Mouse (Mus musculus): ENCODE results near the gene Vapa.
"Not testable (repeated sequence)": the region's sequence is repeated elsewhere in the genome, so short reads cannot be mapped to it uniquely, and the experiment has no call there.

Vapa gene

DNA sequence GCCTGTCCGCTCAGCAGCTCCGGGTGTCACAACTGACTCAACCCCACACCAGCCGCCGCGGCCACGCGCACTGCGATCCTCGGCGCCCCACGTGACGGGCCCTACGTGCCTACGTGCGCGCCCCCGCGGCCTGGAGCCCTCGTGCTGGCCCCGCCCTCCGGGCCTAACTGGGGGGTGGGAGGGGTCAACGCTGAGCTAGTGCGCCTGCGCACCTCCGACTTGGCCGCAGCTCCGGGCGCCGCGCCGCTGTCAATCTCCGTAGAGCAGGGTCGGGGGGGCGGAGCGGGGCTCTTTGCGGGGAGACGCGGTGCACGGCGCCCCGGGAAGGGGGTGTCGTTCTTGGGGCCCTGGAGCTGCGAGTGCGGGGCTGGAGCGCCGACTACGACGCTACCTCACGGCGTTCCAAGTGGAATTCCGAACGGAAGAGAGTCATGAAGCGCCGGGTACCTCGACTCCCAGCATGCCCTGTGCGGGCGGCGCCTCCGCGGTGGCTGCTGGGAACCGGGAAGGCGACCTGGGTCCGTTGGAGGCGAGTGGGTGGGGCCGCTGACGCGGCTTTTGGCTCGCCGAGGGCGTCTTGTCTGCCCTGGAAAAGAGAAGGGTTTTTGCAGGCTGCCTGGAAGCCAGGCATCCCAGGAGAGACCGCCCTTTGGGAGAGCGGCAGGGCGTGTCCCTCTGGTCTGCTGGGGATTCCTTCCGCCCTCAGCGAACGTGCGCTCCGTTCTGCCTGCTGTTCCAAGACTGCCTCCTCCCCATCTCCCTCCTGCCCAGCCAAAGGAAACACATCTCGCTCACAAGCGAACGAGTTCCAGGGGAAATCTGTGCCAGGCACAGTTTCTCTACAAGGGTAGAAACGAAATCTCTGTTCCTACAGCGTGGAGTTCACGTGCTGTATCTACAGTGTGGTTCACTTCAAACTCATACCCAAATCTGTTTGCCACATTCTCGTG is at the start of gene Vapa:
Vapa (minus strand) TSS at position 93 of the 950 bp plus-strand sequence.
- DNase-seq (ENCODE audit: low spot score in 2 of 2): peak; percentile 96 to 97

DNA sequence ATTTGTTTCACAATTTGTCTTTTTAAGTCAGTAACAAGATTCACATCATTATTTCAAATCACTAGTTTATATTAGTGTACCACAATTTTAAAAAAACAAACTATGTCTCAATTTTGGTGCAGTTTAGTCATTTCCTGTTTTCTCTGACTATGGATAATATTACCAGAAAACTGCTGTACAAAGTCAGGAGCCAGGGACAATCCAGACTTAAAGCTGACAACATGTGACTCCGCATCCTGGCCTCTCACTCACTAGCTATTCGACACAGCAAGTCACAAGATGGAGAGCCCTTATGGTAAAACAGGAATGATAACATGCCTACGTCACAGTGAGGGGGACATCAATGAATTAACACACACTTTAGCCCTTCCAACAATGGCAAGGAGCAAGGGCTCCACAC is 49.3 kb upstream of the Vapa start:
- DNase-seq (ENCODE audit: low spot score in 2 of 2): no peak

DNA sequence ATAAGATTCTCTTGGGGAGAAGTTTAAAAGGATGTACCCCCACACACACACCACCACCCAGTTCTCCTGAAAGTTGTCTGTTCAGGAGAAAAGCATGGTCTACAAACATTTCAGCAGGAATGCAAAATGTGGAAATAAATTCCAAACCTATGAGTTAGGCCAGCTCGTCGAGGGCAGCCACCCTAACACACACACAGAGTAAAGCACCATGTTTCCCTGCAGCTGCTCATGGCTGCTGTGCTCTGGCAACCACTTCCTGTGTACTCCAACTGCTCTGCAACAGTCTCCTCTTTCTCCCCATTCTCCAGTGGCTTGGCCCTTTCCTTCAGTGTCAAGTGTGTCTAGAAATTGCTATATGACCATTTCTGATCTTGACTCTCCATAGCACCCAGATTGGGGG is 45.1 kb upstream of the Vapa start:
- no peak for DNase-seq (ENCODE audit: low spot score in 2 of 2)

DNA sequence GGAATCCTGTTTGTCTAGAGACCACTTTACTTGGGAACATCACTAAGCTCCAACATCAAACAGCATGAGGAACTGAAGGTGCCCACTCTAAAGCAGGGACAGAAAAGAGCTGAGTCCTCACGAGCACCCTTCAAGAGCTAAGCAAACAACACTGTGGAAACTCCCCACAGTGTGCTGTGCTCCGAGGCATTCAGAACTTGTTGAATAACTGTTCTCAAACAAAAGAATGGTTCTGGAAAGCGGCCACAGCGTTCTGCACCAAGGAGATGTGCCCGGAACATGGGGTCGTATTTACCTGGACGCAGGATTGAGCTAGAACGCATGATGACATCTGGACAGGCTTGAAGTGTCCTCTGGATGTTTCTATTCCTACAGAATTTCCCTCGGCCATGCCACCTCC is 44.6 kb upstream of the Vapa start:
- no peak for DNase-seq (ENCODE audit: low spot score in 2 of 2)

DNA sequence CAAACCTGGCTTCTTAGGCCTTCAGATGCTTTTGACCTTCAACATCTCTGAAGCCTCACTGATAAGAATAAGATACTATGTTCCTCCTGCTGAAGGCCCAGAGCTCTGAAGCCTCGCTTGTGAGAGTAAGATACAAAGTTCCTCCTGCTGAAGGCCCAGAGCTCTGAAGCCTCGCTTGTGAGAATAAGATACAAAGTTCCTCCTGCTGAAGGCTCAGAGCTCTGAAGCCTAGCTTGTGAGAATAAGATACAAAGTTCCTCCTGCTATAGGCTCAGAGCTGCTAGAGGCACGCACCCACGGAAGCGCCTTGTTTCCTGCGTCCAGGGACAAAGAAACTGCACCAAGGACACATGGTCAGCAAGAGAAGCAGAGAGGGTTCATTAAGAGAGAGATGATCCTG is 43.4 kb upstream of the Vapa start:
- no peak for DNase-seq (ENCODE audit: low spot score in 2 of 2)

DNA sequence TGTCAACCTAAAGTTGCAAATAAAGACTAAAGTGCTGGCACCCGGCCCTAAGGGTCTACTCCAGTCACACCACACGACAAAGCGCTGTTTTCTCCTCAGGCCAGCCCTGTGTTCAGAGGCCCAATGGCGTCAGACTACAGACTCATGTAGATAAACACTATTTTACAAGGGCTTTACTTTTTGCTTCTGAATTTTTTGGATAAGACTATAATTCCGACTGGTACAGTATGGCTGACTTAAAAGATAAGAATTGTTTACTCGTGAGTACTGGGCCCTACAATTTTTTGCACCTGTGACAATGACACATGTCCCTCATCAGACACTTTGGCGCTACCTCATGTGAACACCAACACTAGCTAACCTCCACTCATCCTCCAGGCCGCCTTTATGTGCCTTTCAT is 42.7 kb upstream of the Vapa start:
- no peak for DNase-seq (ENCODE audit: low spot score in 2 of 2)

DNA sequence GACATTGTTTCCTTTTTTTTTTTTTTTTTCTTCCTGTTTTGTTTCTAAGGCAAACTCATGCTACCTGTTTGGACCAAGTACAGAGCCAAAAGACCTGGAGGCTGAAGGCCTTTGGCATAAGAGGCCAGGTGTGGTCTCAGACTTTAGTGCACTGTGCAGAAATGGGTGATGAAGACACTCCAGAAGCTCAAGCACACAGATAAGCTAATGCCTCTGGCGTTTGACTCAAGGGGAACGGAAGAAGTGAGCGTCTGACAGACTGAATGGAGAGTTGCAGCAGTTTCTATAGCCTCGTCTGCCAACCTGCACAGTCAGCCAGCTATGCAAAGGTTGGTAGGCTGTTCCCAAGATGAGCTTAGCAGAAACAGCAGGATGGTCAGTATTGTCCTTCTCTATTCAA is 42.3 kb upstream of the Vapa start:
- no peak for DNase-seq (ENCODE audit: low spot score in 2 of 2)

DNA sequence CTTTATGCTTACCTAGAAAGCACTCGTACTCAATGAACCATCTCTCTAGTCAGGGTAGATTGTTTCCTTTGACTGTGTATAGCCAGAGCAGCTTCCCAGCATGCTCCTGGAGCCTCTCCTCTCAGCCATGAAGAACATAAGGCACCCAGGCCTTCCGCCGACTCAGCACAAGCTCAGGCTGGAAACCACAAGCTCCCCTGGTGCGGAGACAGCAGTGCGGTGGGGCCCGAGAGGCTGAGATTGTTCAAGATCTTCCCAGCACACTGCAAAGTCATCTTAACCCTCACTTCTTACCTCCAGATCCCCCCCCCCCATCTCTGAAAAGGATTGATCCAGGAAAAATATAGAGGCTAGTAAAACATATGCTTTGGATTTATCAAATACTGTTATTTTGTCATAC is 37.2 kb upstream of the Vapa start:
- DNase-seq (ENCODE audit: low spot score in 2 of 2): no peak

DNA sequence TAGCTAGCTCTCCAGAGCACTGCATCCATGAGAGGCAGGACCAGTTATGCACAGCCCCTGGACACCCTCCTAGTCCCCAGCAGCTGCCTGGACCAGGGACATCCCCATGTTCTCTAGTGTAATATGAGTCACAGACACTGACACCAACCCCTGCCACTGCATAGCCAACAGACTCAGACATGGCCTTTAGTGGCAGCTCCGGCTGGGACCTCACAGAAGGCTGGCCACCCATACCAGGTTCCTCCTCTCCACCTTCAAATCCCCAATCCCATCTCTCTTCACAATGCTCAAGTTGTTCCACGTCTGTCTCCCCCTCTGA is 35.8 kb upstream of the Vapa start:
- DNase-seq (ENCODE audit: low spot score in 2 of 2): no peak

DNA sequence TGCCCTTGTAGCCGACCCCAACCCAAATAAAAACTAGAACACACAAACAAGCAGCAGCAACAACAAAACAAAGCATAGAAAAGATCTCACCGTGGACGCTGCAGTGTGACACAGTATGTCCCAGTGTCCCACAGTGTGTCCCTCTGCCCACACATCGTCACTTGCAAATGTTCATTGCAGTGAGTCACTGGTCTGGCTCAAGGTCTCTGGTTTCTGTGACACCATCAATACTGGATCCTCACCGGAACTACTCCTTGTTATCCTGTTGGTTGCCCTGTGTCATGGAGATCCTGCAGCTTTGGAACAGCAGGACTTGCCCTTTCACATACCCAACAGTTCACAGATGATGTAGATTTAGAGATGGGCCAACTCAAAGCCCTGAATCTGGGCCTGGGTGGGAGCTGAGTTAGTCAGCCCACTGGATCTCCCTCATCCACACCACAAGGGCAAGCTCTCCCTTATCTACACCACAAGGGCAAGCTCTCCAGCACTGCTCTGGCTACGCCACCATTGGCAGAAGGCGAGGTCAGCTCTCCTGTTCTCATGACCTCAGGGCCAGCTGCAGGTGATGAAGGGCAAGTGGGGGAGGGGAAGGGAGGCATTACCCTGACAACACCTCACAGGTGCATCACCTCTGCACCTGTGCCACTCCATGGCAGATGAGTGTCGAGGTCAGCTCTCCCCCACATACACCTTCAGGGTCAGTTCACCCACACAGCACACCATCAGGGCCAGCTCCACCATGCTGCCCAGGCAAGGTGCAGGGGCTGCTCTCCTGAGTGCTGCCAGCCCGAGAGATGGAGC is 35.2 kb upstream of the Vapa start:
- DNase-seq (ENCODE audit: low spot score in 2 of 2): no peak

DNA sequence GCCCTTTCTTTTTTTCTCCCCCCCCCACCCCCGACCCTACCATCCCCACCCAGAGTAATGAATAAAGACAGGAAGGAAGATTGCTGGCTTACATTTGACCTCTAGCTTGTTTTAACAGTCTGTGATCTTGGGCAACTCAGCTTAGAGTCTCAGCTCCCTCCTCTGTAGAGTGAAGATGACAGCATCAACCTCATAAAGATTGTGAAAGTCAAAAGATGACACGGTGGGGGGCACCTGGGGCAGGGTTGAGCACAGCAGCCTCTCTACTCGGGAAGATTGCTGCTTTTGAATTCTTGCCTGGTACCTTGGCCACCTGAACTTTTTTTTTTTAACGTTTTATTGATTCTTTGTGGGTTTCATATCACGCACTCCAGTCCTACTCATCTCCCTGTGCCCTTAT is 34.6 kb upstream of the Vapa start:
- no peak for DNase-seq (ENCODE audit: low spot score in 2 of 2)

DNA sequence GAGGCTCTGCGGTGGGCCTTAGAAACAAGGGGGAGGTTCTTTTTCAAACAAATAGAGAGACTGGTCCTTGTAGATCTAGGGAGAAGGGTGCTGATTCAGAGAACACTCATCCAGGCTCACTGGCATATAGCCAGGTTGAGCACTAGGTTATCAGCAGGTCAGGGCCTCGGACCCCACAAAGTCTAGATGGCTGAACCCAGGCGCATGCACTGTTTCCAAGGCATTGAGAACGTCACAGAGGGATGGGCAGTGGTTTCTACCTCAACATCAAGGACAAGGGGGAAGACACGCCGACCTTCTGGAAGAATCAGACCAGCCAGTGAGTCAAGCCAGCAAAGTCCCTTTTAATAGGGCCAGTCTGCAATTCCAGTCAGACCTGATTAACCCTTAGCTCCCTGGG is 33.9 kb upstream of the Vapa start:
- no peak for DNase-seq (ENCODE audit: low spot score in 2 of 2)

DNA sequence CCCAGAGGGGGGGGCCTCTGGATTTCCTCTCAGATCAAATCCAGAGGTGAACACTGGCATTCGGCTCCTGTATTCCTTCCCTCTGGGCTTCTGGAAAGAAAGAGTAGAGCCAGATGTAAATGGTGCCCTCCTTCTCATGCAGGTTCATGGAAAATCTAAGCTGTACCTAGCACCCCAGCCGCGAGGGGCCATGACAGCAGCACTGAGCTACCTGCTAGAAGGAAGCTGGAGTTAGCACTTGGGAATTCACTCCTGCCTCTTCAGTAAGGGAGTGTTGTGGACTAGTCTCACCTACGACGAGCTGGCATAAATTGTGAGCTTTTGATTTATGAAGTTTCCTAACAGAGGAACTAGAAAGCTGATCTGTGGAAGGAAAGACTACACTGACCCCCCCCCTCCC is 30.2 kb upstream of the Vapa start:
- no peak for DNase-seq (ENCODE audit: low spot score in 2 of 2)

DNA sequence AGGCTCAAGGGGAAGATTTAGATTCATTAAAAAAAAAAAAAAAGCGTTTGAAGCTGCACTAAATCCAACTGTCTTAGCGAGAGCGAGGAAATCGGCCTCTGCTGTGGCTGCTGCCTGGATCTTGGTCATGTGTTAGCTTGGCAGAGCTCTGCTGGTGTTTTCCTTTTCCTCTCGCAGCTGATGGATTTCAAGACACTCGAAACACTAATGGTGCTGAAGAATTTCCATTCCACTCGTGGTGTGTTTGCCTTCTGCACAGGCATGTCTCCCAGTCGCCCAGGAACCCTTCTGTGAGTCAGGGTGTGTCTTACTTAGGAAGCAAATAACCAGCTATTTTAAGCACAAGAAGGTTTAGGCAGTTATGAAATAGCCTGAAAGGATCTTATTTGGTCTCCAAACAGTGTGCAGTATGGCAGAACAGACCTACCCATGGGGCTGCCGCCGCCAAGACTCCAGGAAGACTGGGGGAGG is 29.7 kb upstream of the Vapa start:
- DNase-seq (ENCODE audit: low spot score in 2 of 2): peak; percentile 69 to 76

DNA sequence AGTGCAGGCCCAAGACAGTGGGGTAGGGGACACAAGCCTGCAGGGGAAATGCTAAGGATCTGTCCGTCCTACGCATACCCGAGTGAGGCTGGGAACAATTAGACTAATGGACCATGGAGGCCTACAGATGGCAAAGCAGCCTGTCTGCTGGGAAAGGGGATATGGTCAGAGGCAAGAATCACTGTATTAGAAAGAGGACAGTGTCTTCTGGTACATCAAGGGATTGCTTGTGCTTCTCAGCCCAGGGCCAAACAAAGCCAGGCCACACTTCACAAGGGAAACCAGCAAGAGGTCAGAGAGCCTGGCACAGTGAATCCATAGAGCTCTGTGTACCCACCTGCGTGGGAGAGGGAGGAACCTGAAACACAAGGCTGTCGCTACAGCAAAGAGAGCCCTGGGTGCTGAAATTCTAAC is 29.2 kb upstream of the Vapa start:
- DNase-seq (ENCODE audit: low spot score in 2 of 2): peak in 1 of 2 experiments; percentile 28

DNA sequence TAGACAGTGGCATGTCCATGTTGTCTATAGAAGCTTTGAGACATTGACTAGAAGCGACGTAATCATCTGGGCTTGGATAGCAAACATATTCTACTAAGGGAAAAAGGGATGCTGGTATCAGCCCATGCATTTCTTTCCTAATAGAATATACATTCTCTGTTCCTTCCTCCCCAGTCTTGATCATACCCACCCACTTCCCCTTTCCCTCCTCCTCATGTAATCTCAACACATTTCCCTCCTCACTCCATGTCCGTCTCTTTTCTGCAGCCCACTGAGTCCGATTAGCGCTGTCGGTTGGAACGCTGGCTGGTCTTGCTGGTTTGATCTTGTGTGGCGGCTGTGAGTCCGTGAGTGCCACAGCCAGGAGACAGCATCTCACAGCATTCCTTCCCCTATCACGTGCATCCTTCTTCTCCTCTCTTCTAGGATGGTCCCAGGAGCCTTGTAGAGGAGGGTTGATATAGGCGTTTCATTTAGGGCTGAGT is 28.4 kb upstream of the Vapa start, which contains the start of gene Txndc2:
Txndc2 (minus strand) TSS at position 435 of the 485 bp plus-strand sequence.
- DNase-seq (ENCODE audit: low spot score in 2 of 2): no peak

DNA sequence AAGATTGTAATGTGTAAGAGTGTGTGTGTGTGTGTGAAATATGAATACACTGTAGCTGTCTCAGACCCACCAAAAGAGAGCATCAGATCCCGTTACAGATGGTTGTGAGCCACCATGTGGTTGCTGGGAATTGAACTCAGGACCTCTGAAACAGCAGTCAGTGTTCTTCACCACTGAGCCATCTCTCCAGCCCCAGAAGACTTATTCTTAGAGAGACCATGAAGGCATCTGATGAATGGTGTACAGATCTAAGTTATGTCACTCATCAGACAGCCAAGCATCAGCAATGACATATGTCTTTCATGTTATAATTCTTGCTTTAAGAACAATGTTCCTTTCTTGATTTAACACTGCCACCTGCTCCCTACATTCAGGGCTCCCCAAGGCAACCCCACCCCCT is 25.8 kb upstream of the Vapa start:
- no peak for DNase-seq (ENCODE audit: low spot score in 2 of 2)

DNA sequence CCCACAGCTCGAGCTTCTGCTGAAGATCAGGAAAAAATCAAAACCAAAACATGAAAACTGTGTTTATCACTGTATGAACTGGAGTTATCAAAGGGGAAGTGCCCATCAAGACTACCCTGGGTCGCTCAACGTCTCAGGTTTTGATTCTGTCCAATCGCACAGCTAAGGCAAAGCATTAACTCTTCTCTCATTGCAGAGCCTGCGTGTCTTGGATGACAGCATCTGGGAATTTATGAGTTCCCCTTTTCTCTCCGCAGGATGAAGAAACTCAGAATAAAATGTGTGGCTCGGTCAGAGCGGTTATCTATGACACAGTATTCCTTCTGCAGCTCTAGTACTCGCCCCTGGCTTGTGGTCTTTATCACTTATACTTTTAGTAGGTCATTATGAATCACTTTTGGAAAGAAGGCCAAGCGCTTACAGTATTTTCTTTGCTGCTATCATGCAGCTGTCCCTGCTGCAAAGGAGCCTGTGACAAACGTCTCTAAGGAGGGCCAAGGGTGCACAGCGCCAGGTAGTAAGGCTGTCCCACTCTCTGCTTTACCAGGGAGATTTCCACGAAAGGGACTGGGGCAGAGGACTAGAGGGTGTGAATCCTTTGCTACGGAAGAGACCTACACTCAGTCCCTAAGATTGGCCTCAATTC is 22.5 kb upstream of the Vapa start:
- DNase-seq (ENCODE audit: low spot score in 2 of 2): no peak

DNA sequence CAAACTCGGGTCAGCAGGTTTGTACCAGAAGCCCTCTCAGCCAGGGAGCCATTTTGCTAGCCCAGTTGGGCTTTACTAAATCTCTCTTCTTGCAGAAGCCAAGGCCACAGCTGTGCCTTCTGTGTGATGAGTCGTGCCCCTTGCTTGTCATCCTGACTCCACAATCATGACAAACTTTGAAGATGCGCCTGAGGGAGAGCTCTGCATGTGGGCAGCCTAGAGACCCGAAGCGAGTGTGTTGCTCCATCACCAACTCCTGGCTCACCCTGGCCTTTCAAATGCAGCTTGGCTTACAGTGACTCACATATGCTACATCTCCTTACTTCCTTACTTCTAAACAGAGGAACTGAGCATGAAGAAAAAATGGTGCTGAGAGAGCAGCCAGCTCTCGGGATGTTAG is 16.6 kb upstream of the Vapa start:
- no peak for DNase-seq (ENCODE audit: low spot score in 2 of 2)

DNA sequence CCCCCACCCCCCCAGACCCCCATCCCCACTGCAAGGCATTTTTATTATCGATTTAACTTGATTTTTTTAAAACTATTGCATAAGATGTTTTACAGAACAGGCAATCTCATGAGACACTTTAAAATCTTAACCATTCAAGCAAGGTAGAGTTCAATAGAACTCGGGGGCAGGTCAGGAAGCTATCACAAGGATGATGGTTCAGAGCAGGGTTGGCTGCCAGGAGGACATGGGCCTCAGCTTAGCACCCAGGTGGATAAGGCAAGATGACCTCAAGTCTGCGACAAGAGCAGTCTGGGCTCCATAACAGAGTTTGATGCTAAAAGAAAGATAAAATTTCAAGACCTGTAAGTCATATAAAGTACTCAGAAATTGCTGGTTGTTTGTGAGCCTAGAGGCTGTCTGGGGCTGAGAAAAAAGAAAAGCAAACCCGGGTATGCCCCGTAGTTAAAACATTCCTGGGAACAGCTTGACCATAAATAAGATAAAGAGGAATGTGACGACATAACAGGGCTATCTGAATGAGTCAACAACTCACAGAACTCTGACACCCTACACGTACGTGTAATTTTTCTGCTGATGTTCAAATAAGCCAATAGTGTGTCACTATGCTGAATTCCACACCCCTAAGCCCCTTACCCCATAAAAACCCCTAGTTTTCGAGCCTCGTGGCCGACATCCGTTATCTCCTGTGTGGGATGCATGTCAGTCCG is 15.6 kb upstream of the Vapa start:
- DNase-seq (ENCODE audit: low spot score in 2 of 2): not testable (repeated sequence)

DNA sequence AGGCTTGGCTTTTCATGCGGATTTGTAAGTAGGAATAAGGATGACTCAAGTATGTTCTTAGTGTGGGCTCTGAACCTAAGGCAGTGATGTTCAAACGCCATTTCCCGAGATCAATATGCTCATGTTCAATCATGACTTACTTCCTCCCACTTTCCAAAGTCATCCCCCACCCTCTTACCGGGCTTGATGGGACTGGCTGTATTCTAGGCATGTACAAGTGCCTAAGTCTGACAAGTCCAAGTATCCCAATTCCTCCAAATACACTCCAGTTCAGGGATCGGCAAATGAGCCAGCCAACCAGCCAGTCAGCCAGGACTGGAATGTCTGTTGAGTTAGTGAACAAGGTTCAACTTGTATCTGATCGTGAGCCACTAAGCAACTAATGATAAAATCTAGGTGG is 12.9 kb upstream of the Vapa start:
- DNase-seq (ENCODE audit: low spot score in 2 of 2): no peak

DNA sequence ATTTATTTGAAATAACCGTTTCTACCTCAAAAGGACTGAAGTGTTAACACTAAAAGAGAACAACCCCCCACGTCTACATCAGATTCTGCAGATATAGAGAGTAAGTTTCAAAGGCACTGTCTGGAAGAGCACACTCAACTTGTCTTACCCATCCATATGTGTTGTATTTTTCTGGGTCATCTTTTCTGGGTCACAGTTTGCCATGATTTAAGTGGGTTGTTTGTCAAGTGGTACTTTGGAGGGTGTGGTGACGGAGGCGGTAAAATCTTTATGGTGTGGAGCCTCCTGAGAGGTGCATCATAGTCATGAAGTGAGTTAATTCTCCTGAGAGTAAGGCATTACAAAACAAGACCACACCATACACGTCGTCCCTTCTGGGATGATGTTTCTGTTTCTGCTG is 12.2 kb upstream of the Vapa start:
- no peak for DNase-seq (ENCODE audit: low spot score in 2 of 2)
